Mouse (Mus musculus): Measurements from ENCODE around the gene Rhox2h.
"Not testable (repeated sequence)": the region's sequence is repeated elsewhere in the genome, so short reads cannot be mapped to it uniquely, and the experiment has no call there.

Gene Rhox2h

DNA sequence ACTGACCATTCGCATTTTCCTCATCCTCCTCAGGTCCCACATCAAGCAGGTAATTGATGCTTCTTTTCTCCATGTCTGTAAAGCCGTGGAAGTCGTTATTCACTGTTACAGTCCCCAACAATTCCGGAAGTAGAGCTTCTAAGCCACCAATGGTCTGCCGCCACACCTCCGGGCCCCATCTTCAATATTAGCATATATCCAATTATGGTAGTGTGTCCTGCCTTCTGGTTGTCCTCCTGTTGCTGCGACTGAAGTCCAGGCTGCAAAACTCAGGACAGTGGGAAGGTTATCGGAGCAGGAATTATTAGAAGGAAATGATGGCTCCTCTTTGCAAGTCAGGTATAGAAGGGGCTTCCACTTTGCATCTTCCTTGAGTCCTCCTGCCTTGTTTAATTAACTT lies at the start of gene Rhox2h:
Gene Rhox2h, minus strand, starts transcription at position 101 of the 400 bp plus-strand sequence.
- in situ Hi-C loops (cut with MboI, MseI) = not testable (repeated sequence)

DNA sequence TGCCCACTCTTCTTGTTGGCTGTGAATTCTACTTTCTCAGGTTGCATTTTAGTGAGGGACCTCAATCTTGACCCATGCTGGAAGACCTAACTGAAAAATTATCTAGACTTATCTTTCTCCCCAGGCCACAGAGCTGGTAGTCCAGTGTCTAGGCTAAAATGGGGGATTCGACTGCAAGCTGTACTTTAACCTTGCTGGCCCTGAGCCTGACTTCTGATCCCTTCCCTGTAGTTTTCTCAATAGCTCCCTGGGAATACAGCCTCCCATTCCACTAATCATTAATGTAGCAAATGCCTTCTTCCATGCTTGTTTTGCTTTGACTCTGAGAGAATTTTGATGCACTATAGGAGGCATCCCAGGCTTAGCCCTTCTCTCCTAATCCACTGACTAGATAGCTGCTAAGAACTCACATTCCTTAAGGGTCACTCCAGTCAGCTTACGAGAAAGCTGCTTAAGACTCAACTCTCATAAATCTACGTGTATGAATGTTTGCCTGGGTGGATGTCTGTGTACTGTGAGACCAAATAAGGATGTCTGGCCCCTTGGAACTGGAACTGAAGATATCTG lies 28.8 kb upstream of the Rhox2h start:
- in situ Hi-C loops (cut with MboI, MseI) = loop anchor here (5.0 kb wide), 2 partner anchors 50 to 105 kb away; no protein-coding TSS in a partner anchor

DNA sequence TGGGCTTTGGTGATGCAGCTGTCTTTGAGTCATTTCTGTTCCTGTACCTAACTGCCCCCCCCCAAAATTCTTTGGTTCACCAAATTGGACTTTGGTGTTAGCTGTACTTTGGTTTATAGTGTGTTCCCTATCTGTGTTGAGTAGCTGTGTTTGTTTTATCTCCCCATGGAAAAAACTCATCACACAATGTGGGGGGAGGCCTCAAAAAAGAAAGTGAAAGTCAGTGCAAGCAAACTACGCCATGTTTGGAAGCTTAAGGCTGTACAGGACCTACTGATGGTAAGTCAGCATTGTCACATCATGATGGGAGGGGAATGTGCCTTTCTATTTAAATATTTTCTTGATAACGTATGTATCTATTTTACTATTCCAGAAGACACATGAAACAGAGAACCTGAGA lies 19.2 kb upstream of the Rhox2h start:
- in situ Hi-C loops (cut with MboI, MseI) = no loop called here

- in situ Hi-C loops (cut with MboI, MseI) = no loop called here
These were observed 10.1 kb upstream of the Rhox2h start for GRCm38 (mm10) chrX:37683031-37683715.

DNA sequence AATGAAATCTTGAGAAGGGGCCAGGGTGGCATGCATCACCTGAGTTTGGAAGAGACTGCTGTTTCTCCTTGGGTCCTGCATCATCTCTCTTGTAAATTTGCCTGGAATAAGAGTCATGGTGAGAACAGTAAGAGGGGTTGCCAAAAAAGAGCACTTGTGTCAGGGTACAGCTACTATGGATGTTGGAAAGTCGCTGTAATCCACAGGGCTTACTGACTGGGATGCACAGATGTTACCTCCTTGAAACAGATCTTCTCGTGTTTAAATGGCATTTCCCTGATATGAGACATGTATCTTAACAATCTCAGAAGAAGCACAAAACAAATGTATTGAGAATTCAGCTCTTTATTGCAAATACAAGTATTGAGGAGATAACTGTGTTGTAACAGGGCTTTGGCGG lies 4.4 kb downstream of the Rhox2h start, which contains the start of gene Rhox3h:
Gene Rhox3h, minus strand, starts transcription at position 101 of the 400 bp plus-strand sequence.
- in situ Hi-C loops (cut with MboI, MseI) = not testable (repeated sequence)

DNA sequence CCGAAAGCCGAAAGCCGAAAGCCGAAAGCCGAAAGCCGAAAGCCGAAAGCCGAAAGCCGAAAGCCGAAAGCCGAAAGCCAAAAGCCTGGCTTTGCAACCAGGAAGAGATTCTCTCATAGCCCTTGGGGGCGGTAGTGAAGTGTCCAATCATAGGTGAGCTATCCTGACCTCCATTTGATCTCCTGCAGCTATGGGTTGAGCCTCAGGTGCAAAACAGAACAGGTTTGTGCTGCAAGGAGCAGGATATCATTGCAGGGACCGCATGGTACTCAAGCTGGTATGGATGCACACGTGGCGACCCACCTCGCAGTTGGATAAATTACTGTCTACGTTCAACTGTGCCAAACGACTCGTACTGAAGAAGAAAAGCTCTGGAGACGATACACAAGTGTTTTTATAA lies 21.9 kb downstream of the Rhox2h start, which contains the start of gene Rhox4g:
Gene Rhox4g, minus strand, starts transcription at position 101 of the 400 bp plus-strand sequence.
- in situ Hi-C loops (cut with MboI, MseI) = not testable (repeated sequence)

- in situ Hi-C loops (cut with MboI, MseI) = not testable (repeated sequence)
These were observed 29.7 kb downstream of the Rhox2h start, which contains the start of gene Rhox2g for GRCm38 (mm10) chrX:37643370-37643769. Rhox2g (minus strand) TSS chrX:37643470.

GRCm38 (mm10) chrX:37628512-37628911 lies 44.6 kb downstream of the Rhox2h start, which contains the start of gene Rhox3g:
Rhox3g (minus strand) TSS chrX:37628612.
- in situ Hi-C loops (cut with MboI, MseI) = not testable (repeated sequence)

Data from T-helper 2 cell (primary cell).